ENCODE assay signal across 8 mouse cellular contexts in the genomic region with DNA sequence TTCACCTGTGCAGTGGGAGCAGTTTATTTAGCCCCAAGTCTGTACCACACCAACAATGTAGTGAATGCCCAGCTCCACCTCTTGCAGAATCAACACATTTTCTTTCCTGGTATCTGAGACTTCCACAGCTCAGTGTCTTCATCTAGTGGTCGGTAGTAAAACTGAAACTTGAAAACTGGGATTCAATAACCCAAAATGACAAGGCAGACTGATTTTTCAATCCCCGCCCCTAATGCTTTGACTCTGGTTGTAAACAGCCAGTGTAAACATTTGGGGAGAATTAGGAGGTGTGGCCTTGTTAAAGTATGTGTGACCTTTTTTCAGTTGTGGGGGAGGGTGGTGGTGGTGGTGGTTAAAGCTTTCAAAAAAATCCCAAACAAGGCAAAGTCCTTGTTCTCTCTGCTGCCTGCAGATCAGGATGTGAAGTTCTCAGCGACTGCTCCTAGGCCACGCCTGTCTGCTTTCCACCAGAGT. TPM values are rescaled to one million over a fixed set of nuclear protein-coding genes. Genes with fewer than 3 reads are reported as not detected.
A peak's percentile ranks its signal among the peaks of the same experiment; 100 is the strongest.
DNase-seq lines count a peak whose midpoint lies in the region; ATAC-seq and TF ChIP-seq lines count a peak whose summit lies in the region.

No protein-coding gene starts in this region.

- no peaks in the 10 kb centered on the region for H3K9me3 ChIP-seq in lung, postnatal 0 days (ENCODE audit: low read length)

- H3K36me3 ChIP-seq in liver, adult 2 months (ENCODE audit: control insufficient read depth, insufficient read depth, low read length) = no peaks in the 10 kb centered on the region
- H3K36me3 ChIP-seq in lung, postnatal 0 days (ENCODE audit: insufficient read depth, low read length) = no peaks in the 10 kb centered on the region

- H3K4me2 ChIP-seq in lung, postnatal 0 days (replicated peaks; ENCODE audit: low read depth, low read length) = no peak overlapping the region

- 8% methylated on average over 4 of the region's 4 CpGs for WGBS in liver, adult 2 months
- WGBS in lung, postnatal 0 days = 19% methylated on average over 4 of the region's 4 CpGs

- H3K27me3 ChIP-seq in liver, adult 2 months (ENCODE audit: control insufficient read depth, insufficient read depth, low read length) = no peaks in the 10 kb centered on the region
- no peaks in the 10 kb centered on the region for H3K27me3 ChIP-seq in lung, postnatal 0 days (replicated peaks; ENCODE audit: insufficient read depth, low read length)

- DNase-seq in adrenal gland, postnatal 14 days = peak; percentile 17
- no peak for DNase-seq in adrenal gland, postnatal 25 days
- peak; percentile 96 for DNase-seq in liver, adult 2 months (ENCODE audit: extremely low read depth, low read depth, low spot score)
- DNase-seq in liver (no peak), MN1 (ENCODE audit: low spot score) (no peak)
- DNase-seq in kidney, adult 18-20 months = peak; percentile 18
- DNase-seq in lung, postnatal 0 days (ENCODE audit: low spot score) = peak; percentile 84
- no peak for DNase-seq in thymus, postnatal 10 days (ENCODE audit: low spot score in 2 of 2)

- no peaks in the 10 kb centered on the region for H3K79me2 ChIP-seq in liver, adult 2 months (ENCODE audit: control insufficient read depth, insufficient read depth, low read length)

- TF ChIP-seq POLR2A in liver, adult 2 months (IDR thresholded peaks at IDR 0.05; ENCODE audit: extremely low read depth, insufficient read depth, low read length) = no peak

- H3K4me3 ChIP-seq in liver, adult 2 months (ENCODE audit: insufficient read depth, low read depth, low read length) = no peak overlapping the region
- no peak overlapping the region for H3K4me3 ChIP-seq in lung, postnatal 0 days (ENCODE audit: low read depth, low read length)

- ATAC-seq in lung, postnatal 0 days = peak; percentile 74

- peak overlapping the region; percentile 69 for H3K27ac ChIP-seq in liver, adult 2 months (replicated peaks; ENCODE audit: insufficient read depth, low read depth, low read length)
- H3K27ac ChIP-seq in lung, postnatal 0 days (ENCODE audit: low read length) = peak overlapping the region; percentile 17

- 0 out of 2 replicates have a peak, but pooled peaks have one; percentile 34 for TF ChIP-seq EP300 in lung, postnatal 0 days (IDR thresholded peaks at IDR 0.05)

- H3K9ac ChIP-seq in liver, adult 2 months (ENCODE audit: low read depth, low read length) = no peak overlapping the region
- H3K9ac ChIP-seq in lung, postnatal 0 days (replicated peaks; ENCODE audit: low read depth) = no peak overlapping the region

- H3K4me1 ChIP-seq in liver, adult 2 months (ENCODE audit: control insufficient read depth, insufficient read depth, low read length) = peaks cover 9% of the 10 kb centered on the region
- H3K4me1 ChIP-seq in lung, postnatal 0 days (ENCODE audit: insufficient read depth, low read depth, low read length) = no peaks in the 10 kb centered on the region; the same call in 1 of the 2 replicates

- peak; percentile 62 for TF ChIP-seq CTCF in liver, adult 2 months (IDR thresholded peaks at IDR 0.05; ENCODE audit: low read depth, low read length)
- TF ChIP-seq CTCF in lung, postnatal 0 days (IDR thresholded peaks at IDR 0.05) = peak; percentile 90

RNA-seq across cellular contexts. Expression of a gene that starts 1.7 kb away (rescaled TPM):
- 0.34 TPM in 1 of 2 replicates, not detected in the other for total RNA-seq in adrenal gland, postnatal 14 days (2021)
- total RNA-seq in adrenal gland, postnatal 25 days (2021) = not detected in 2 replicates
- total RNA-seq in liver, adult 2 months (2014; rRNA removed) = 0.09 and 0.20 TPM in 2 replicates
- 0.05 and 0.15 TPM in 2 replicates for polyA plus RNA-seq in liver, adult 2 months (2012; rRNA removed)
- polyA plus RNA-seq in lung, postnatal 0 days (2015; fragmentation: Nextera tagmentation; extraction: Ambion mirVana) = 0.10 and 0.26 TPM in 2 replicates

RNA-seq across cellular contexts. Expression of a gene that starts 45.4 kb away (rescaled TPM):
- total RNA-seq in adrenal gland, postnatal 14 days (2021) = 0.15 TPM in 1 of 2 replicates, not detected in the other
- total RNA-seq in adrenal gland, postnatal 25 days (2021) = 0.15 TPM in 1 of 2 replicates, not detected in the other
- 0.13 and 0.18 TPM in 2 replicates for total RNA-seq in liver, adult 2 months (2014; rRNA removed)
- 0.04 TPM in 1 of 2 replicates, not detected in the other for polyA plus RNA-seq in liver, adult 2 months (2012; rRNA removed)
- 0.30 and 0.31 TPM in 2 replicates for polyA plus RNA-seq in lung, postnatal 0 days (2015; fragmentation: Nextera tagmentation; extraction: Ambion mirVana)

Comparison
In these comparisons a context has a peak if more than half of its experiments do, and no peak if none do; other contexts are left out.
1. DNase-seq: peak in adrenal gland, postnatal 14 days (single experiment), liver, adult 2 months (single experiment), kidney, adult 18-20 months (single experiment) and lung, postnatal 0 days (single experiment); none in adrenal gland, postnatal 25 days (single experiment), liver (single experiment), thymus, postnatal 10 days (0 of 2) and MN1 (single experiment).